Mouse (Mus musculus) ES-E14 (cell line): ENCODE results near the gene Tmco4. TPM values are rescaled to one million over a fixed set of nuclear protein-coding genes. Genes with fewer than 3 reads are reported as not detected.
A peak's percentile ranks its signal among the peaks of the same experiment; 100 is the strongest.

Source experiments
- DNase-seq: peaks from one replicate; pipeline ENCODE4 v3.0.0-alpha.2; 2013; ENCODE audit warnings: low read depth, low spot score
- H3K27ac ChIP-seq: 2 replicates; pipeline ENCODE4 v1.5.1; 2012; ENCODE audit warnings: low read depth, mild to moderate bottlenecking, low read length, moderate library complexity, mixed read lengths; ENCODE audit not compliant: poor library complexity, insufficient read depth, severe bottlenecking
- H3K36me3 ChIP-seq: 2 replicates; pipeline ENCODE4 v1.6.1; 2012; ENCODE audit warnings: mild to moderate bottlenecking, low read length, moderate library complexity, mixed read lengths; ENCODE audit not compliant: control insufficient read depth, poor library complexity, insufficient read depth, severe bottlenecking
- H3K4me1 ChIP-seq, 2 experiments: fragments of 150-350 bp in 1 of 2; sonication (generic) in 1 of 2; 2 replicates each; pipeline ENCODE4 v1.6.1; 2012; ENCODE audit warnings: low read length in 2 of 2, mild to moderate bottlenecking in 1 of 2, mixed read lengths in 1 of 2; ENCODE audit not compliant: control insufficient read depth in 2 of 2, insufficient read depth in 2 of 2, poor library complexity in 1 of 2
- H3K4me3 ChIP-seq, 2 experiments: fragments of 150-350 bp in 1 of 2; sonication (generic) in 1 of 2; 2 replicates each; pipeline ENCODE4 v1.5.1; 2012; ENCODE audit warnings: low read length in 2 of 2, low read depth in 1 of 2, mild to moderate bottlenecking in 1 of 2, mixed read lengths in 1 of 2; ENCODE audit not compliant: insufficient read depth in 1 of 2, poor library complexity in 1 of 2, severe bottlenecking in 1 of 2
- H3K9ac ChIP-seq: 2 replicates; pipeline ENCODE4 v1.6.1; 2012; ENCODE audit warnings: low read depth, mild to moderate bottlenecking, low read length, mixed read lengths; ENCODE audit not compliant: poor library complexity, insufficient read depth, severe bottlenecking
- H3K9me3 ChIP-seq: fragments of 150-350 bp; sonication (generic); 2 replicates; pipeline ENCODE4 v1.6.1; 2012; ENCODE audit warnings: low read depth, mild to moderate bottlenecking, low read length; ENCODE audit not compliant: control insufficient read depth, insufficient read depth
- CHD2 ChIP-seq: IDR thresholded peaks from 2 replicates; pipeline ENCODE4 v1.6.1; 2014; ENCODE audit warnings: mild to moderate bottlenecking, low read depth, low read length, inconsistent platforms
- HCFC1 ChIP-seq: IDR thresholded peaks from 2 replicates; pipeline ENCODE4 v1.6.1; 2012; ENCODE audit warnings: low read length, inconsistent platforms, borderline replicate concordance; ENCODE audit not compliant: insufficient read depth
- MAFK ChIP-seq: IDR thresholded peaks from 2 replicates; pipeline ENCODE4 v1.6.1; 2014; ENCODE audit warnings: mild to moderate bottlenecking, low read depth, low read length, inconsistent platforms; ENCODE audit not compliant: insufficient read depth
- ZC3H11A ChIP-seq: IDR thresholded peaks from 2 replicates; pipeline ENCODE4 v1.6.1; 2012; ENCODE audit warnings: low read depth, mild to moderate bottlenecking, inconsistent platforms, low read length, borderline replicate concordance
- ZNF384 ChIP-seq: IDR thresholded peaks from 2 replicates; pipeline ENCODE4 v1.6.1; 2012; ENCODE audit warnings: low read depth, low read length, inconsistent platforms
- in situ Hi-C, 2 experiments: fragments of 600-800 bp; cut with MboI; formaldehyde crosslinking; loops; one replicate each; pipeline ENCODE4 v1.15.1; 2025; ENCODE audit warnings: low sequenced_read_pairs in 2 of 2, inconsistent platforms in 1 of 2; ENCODE audit not compliant: unreplicated experiment in 2 of 2
- total RNA-seq: library from RNA; depleted of rRNA; stranded (reverse); fragments of 300-350 nt; gene quantifications from 2 replicates; pipeline ENCODE4 v1.2.3, GENCODE M21; 2012

Tmco4 gene
- total RNA-seq, 1 experiment: 4.7 TPM

DNA sequence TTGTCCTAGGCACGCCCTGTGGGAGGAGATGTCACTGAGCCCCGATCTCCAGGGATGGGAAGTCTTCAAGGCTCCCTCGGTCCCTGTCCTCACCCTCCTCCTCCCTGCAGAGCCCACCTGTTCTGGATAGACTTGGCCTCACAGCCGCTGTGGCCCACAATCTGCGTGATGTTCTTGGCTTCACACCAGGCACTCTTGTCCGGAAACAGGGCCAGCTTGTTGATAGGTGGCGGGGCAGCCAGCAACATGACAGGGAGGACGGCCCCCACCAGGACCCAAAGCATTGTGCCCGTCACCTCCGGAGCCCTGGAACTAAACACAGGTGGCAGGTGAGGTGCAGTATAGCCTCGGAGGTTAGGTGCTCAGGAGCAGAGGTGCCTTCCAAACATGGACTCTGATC lies 112.6 kb downstream of the Tmco4 start:
- in situ Hi-C loops: loop anchor here in 1 of 2 experiments (25.0 kb wide), 1 partner anchor 202 kb away; no protein-coding TSS in a partner anchor
- no peaks in the 10 kb centered on the region for H3K36me3 ChIP-seq
- H3K9ac ChIP-seq: no peak overlapping the region
- no peak overlapping the region for H3K27ac ChIP-seq
- TF ChIP-seq CHD2 (no peak), MAFK (no peak), ZC3H11A (no peak), ZNF384 (no peak)
- H3K4me1 ChIP-seq: no peaks in the 10 kb centered on the region; a peak in 1 of 4 replicates
- DNase-seq: no peak
- H3K4me3 ChIP-seq: no peak overlapping the region
- H3K9me3 ChIP-seq: no peaks in the 10 kb centered on the region

GRCm38 (mm10) chr4:139086037-139086436 lies 113.3 kb downstream of the Tmco4 start:
- Histone ChIP-seq H3K4me1 (peaks cover 0 to 2% of the 10 kb centered on the region in 2 experiments; a peak in 2 of 4 replicates), H3K4me3 (no peak overlapping the region), H3K27ac (no peak overlapping the region), H3K9ac (no peak overlapping the region), H3K36me3 (no peaks in the 10 kb centered on the region), H3K9me3 (no peaks in the 10 kb centered on the region)
- peak; percentile 77 for DNase-seq
- TF ChIP-seq ZC3H11A: peak; percentile 70; the same call in 1 of the 2 replicates
- TF ChIP-seq MAFK: no peak
- in situ Hi-C loops: loop anchor here in 1 of 2 experiments (25.0 kb wide), 1 partner anchor 201 kb away; no protein-coding TSS in a partner anchor

- Histone ChIP-seq H3K4me3 (no peak overlapping the region), H3K36me3 (no peaks in the 10 kb centered on the region), H3K4me1 (peaks cover 2 to 10% of the 10 kb centered on the region in 2 experiments; a peak in 3 of 4 replicates), H3K27ac (no peak overlapping the region), H3K9me3 (no peaks in the 10 kb centered on the region), H3K9ac (no peak overlapping the region)
- DNase-seq: no peak
- in situ Hi-C loops: loop anchor here in 1 of 2 experiments (25.0 kb wide), 1 partner anchor 200 kb away; no protein-coding TSS in a partner anchor
- no peak for TF ChIP-seq CHD2
- TF ChIP-seq ZC3H11A: no peak
- no peak for TF ChIP-seq ZNF384
- no peak for TF ChIP-seq MAFK
- no peak for TF ChIP-seq HCFC1
These were observed 114.3 kb downstream of the Tmco4 start for GRCm38 (mm10) chr4:139086984-139087383.

DNA sequence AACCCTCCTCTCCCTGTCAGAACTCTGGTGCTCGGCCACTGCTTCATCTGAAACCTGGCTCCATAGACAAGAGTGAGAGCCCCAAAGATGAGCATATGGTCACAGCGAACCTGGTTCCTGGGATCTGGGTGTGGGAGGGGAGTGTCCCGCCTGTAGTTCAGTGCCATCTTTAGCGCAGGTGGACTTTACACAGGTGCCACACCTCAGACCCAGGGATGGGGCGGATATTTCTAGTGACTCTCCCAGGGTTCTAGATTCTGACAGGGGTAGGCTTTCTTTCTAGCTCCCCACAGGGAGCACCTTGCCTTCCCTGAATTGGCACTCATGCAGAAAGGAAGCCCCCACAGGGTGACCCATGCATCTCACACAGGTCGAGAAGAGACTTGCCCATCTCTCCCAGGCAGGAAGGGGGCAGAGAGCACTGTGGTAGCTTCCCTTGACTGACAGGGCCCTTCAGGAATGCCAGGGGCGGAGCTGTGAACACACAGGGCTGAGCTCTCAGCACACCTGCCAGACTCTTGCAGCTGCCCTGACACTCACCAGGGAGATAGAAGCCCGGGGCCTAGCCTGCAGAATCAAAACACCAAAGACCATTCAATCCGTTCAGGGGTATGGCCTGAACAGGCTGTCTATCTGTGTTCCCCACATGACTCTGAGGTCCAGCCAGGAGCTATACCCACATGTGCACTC lies 116.4 kb downstream of the Tmco4 start:
- H3K4me3 ChIP-seq: no peak overlapping the region
- H3K36me3 ChIP-seq: no peaks in the 10 kb centered on the region
- no peak for TF ChIP-seq CHD2
- TF ChIP-seq ZNF384: no peak
- no peak for TF ChIP-seq HCFC1
- no peak for TF ChIP-seq MAFK
- no peak for TF ChIP-seq ZC3H11A
- in situ Hi-C loops: loop anchor here in 1 of 2 experiments (25.0 kb wide), 1 partner anchor 198 kb away; no protein-coding TSS in a partner anchor
- no peaks in the 10 kb centered on the region for H3K9me3 ChIP-seq
- peaks cover 2 to 10% of the 10 kb centered on the region in 2 experiments; a peak in 3 of 4 replicates for H3K4me1 ChIP-seq
- DNase-seq: no peak
- H3K9ac ChIP-seq: no peak overlapping the region
- H3K27ac ChIP-seq: no peak overlapping the region
